Mouse (Mus musculus): ENCODE results near the gene Macrod2.

The Macrod2 gene

DNA sequence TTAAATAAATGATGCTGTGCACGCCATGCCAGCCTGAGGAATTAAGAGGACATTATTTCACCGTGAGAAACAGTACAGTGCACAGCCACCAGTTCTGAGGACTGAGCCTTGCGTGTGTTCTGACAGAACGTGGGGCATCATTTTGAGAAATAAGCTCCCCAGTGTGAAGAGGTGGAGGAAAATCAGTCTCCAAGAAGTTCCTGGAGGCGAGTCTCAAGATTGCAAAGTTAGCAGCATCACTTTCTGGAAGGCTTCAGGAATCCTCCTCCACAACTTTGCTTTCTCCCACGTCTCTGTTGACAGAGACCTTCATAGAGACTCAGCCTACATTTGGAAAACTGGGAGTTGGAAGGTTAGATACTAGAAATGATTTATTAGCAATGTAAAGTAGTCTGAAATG lies 932.2 kb downstream of the Macrod2 start:
- no peak for DNase-seq

GRCm38 (mm10) chr2:141337708-141338107 lies 942.6 kb downstream of the Macrod2 start:
- no peak for DNase-seq

GRCm38 (mm10) chr2:141343988-141344535 lies 949.0 kb downstream of the Macrod2 start:
- no peak for DNase-seq

GRCm38 (mm10) chr2:141352623-141353022 lies 957.5 kb downstream of the Macrod2 start:
- DNase-seq: no peak

- no peak for DNase-seq
Measured at GRCm38 (mm10) chr2:141388632-141389031, 993.5 kb downstream of the Macrod2 start.

GRCm38 (mm10) chr2:141391229-141391628 lies 996.1 kb downstream of the Macrod2 start:
- no peak for DNase-seq

DNA sequence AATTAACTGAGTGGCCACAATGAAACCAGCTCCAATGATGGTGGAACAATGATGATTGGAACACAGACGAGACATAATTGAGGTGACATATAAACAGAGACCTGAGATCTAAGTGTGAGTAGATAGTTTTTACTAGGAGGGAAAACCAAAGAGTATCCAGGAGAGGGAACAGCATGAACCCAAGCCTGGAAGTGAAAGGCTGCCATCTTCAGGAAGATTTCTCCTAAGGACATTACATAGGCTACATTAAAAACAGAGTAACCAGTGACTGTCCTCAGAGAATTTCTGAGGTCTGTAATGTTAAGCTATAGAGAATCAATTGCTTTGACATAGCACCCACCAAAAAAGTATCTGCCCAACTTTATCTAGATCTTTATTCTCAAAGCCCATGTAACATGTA lies 999.7 kb downstream of the Macrod2 start:
- no peak for DNase-seq

- no peak for DNase-seq
Measured at GRCm38 (mm10) chr2:141408766-141409165, 1013.7 kb downstream of the Macrod2 start.

DNA sequence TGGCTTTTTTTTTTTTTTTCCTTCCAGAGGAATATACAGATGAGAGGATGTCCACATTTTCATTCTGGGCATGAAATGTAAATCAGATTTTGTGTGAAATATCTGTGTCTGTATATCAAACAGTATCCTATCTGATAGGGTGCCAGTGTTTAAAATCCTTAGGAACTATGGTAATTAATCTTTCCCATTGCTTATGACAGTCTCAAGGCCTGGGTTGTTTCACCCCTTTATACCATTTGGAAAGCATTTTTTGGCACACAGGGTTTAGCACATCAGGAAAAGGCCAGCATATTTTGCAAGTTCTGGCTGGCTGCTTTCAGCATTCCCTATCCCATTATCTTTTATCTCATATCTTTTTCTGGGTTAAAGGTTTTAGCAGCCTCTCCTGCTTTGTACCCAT lies 1021.3 kb downstream of the Macrod2 start:
- DNase-seq: no peak

GRCm38 (mm10) chr2:141416855-141417544 lies 1021.9 kb downstream of the Macrod2 start:
- no peak for DNase-seq

- no peak for DNase-seq
Measured at GRCm38 (mm10) chr2:141419806-141420205, 1024.7 kb downstream of the Macrod2 start.

DNA sequence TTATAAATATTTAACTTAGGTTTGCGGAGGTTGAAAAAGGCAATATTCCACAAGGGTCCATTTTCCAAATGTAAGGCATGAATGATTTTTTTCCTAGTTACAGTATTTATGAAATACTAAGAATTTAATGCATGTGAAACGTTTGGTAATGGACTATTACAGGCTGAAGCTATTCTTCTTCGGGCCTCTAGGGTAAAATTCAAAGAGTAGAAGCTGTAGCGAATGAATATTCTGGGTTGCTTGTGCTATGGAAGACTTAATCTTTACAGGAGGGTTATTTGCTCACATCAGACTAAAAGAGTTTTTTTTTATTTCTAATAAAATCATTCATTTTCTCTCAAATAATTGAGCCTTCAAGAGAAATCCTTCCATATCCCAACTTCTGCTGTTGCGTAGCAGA lies 1039.0 kb downstream of the Macrod2 start:
- no peak for DNase-seq

DNA sequence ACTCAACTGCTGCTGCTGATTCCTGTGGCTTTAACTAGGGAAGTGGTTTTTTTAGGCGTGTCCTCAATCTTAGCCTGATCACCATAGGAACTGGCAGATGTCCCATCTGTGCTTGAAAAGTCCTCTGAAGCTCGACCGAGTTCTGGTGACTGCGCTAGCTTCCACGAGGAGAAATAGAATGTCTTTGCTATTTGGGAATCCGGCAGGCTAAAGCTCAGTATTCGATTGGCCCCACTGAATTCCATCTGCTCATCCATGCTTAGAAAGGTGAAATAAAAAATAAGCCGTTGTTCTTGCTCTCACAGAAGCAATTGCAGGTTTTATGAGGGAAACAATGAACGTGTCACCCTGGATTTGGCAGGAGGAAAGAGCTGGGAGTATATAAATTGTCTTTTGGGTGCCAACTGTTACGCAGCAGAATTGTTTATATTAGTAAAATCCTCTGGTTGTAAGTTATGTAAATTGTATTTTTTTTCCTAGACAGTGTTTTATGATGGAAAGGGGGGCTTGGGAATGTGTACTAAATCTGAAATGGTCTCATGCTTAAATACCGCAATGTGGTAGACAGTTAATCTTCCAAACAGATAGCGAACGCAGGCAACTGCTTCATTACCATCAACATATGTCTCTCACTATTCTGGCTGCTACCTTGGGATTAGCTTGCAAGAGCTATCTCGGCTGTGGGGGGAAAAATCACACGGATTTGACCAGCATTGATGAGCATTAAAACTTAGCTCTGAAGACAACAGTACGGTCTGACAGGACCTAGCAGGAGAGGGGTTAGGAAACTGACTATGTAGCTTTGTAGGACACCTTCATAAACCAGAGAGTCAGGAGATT lies 1039.8 kb downstream of the Macrod2 start:
- no peak for DNase-seq

GRCm38 (mm10) chr2:141441896-141442295 lies 1046.8 kb downstream of the Macrod2 start:
- no peak for DNase-seq

DNA sequence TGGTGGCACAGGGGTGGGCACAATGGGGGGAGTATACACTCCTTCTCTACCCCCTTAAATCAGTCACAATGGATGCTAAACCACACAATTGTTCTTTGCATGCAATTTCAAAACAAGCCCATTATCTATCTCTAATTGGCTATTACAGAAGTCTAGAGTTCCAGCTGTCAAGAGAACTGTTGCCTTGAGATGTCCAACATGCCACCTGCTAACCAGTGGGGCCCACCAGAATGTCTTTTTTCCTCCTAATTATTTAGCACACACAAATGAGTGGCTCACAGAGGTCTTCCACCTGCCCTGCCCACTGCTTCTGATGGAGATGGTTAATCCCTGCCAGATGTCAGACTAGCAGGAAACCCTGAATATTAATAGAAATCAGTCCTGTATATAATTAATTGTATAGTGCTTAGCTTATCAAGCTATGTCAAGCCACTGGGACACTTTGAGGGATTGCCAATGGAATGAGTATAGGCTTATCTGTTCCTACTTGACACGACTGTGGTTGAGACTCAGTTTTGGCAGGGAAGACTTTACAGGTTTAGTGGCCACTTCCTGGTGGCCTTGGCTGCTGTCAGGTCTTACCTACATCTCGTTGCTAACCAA lies 1054.1 kb downstream of the Macrod2 start:
- DNase-seq: no peak

DNA sequence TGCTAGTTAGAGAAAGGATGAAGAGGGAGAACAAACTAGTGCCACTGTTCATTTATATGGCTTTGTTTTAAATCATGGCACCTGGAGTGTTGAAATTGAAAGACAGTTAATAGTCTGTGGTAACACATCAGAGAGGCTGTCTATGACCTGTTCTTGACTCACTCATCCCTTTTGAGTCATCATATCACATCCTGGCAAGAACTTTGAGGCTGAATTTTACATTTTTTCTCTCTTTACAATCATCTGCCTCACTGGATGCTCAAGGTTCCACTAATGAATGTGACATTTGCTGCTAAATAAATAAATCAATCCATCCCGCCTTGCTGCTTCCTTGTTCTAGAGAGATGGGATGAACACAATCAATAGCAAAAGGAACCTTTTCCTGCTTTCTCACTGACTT lies 1068.8 kb downstream of the Macrod2 start:
- no peak for DNase-seq

- DNase-seq: no peak
Measured at GRCm38 (mm10) chr2:141472791-141473190, 1077.7 kb downstream of the Macrod2 start.

DNA sequence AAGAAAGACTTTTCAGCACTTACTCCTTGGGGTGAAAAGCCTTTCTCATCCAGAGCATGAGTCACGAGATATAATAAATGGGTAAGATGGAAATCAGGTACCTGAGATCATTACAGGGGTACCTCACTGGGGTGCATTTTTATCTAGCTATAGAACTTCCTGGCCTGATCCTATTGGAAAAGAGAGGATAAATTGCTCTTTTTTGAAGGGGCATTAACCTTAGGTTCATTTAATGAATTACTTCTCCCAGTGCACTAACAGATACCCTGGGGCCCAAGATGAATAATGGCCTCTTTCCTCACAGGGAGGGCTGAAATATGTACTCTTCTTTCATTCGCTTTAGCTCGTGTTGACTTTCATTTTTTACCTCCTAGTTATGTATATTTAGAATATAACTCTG lies 1082.5 kb downstream of the Macrod2 start:
- no peak for DNase-seq

- no peak for DNase-seq
Measured at GRCm38 (mm10) chr2:141490518-141490917, 1095.4 kb downstream of the Macrod2 start.

DNA sequence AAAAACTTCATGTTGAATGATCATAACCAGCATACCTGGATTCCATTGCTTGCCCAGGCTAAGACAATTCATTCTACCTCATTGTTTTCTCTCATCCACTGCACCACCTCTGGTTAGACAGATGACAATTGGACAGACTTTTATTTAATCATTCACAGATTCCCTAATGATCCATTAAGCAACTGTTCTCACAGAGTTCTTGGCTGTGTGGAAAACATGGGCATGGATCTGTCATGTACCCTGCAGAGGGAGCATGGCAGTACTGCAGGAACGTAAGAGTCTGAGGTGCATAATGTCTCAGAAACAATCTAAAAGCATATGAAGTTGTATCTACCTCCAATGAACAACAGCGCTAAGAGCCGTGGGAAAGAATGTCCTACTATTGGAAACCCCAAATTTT lies 1110.3 kb downstream of the Macrod2 start:
- no peak for DNase-seq

DNA sequence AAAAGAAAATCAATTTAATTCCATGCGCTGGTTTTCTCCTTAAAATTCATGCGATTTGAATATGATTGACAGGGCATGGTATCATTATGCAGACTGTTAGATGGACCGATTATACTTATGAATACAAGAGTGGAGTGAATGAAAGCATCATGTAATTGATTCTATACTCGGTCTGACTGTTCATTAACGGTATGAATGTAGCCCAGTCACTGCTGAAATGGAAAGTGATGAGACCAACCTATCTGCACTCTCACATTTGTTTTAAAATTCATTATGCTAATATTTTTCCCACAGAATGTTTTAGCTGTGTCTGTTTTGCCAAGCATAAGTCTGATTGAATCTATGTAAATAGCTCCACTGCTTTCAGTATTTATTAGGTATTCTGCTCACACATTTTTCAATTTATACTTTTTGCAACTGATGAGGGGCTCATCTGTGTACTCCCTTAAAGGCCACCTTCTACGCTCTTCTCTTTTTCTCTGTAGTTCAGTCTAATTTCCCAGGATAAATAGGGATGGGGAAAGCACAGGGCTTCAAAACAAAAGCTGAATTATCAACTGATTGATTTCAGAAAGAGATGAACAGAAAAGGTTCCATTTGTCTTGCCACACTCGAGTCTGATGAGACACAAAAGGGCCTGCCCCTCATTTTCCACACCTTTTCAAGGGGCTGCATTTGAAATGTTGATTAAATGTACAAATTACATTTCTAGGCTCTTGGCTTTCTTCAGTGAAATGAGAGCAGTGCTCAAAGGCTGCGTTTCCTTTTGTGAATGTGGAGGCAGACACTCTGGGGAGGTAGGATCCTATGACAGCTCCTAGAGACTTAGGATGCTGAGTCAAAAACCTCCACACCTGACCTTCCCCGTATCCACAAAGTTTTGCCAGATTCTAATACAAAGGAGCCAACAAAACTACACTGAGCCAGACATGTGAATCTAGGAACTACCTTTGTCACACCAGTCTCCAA lies 1113.1 kb downstream of the Macrod2 start:
- DNase-seq: no peak

DNA sequence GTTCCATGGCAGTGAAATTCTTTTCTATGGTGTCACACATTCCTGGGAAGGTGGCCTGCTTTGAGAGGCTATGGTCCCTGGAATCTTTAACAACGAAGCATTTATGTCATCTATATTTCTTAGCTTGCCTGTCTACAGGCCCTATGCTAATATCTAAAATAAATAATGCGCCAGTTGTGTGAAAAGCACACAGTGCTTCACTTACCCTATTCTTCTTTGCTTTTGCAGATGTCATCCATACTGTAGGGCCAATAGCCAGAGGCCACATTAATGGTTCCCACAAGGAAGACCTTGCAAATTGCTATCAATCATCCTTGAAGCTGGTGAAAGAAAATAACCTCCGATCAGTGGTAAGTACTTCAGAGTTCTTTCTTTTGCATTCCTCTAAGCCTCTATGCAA lies 1119.9 kb downstream of the Macrod2 start:
- DNase-seq: no peak

All from B cell, adult 2 months (primary cell).